Mouse (Mus musculus) lung, postnatal 36 days (tissue): Measurements from ENCODE around the gene Sik3.

Experiments used
- DNase-seq: peaks from one replicate; pipeline ENCODE4 v3.0.0; 2022; ENCODE audit warnings: mixed read lengths

Gene Sik3

GRCm38 (mm10) chr9:46196699-46197169, 184.1 kb downstream of the Sik3 start:
- peak; percentile 80 for DNase-seq

- no peak for DNase-seq
Measured at GRCm38 (mm10) chr9:46198461-46198860, 185.8 kb downstream of the Sik3 start.

- DNase-seq: no peak
Measured at GRCm38 (mm10) chr9:46198936-46199335, 186.3 kb downstream of the Sik3 start.

GRCm38 (mm10) chr9:46199609-46200008, 187.0 kb downstream of the Sik3 start:
- no peak for DNase-seq

GRCm38 (mm10) chr9:46206834-46207500, 194.3 kb downstream of the Sik3 start:
- no peak for DNase-seq

GRCm38 (mm10) chr9:46207501-46207869, 194.9 kb downstream of the Sik3 start:
- DNase-seq: no peak

- no peak for DNase-seq
Measured at GRCm38 (mm10) chr9:46208401-46208974, 195.9 kb downstream of the Sik3 start.

- no peak for DNase-seq
Measured at GRCm38 (mm10) chr9:46210473-46210872, 197.9 kb downstream of the Sik3 start.

GRCm38 (mm10) chr9:46214276-46214675, 201.7 kb downstream of the Sik3 start:
- DNase-seq: peak; percentile 33

GRCm38 (mm10) chr9:46214946-46215337, 202.3 kb downstream of the Sik3 start:
- no peak for DNase-seq

GRCm38 (mm10) chr9:46215338-46216322, 203.0 kb downstream of the Sik3 start:
- peak; percentile 35 for DNase-seq

- no peak for DNase-seq
Measured at GRCm38 (mm10) chr9:46216744-46217470, 204.3 kb downstream of the Sik3 start.

GRCm38 (mm10) chr9:46218176-46218575, 205.6 kb downstream of the Sik3 start:
- no peak for DNase-seq

- peak; percentile 52 for DNase-seq
Measured at GRCm38 (mm10) chr9:46223090-46223489, 210.5 kb downstream of the Sik3 start.

- no peak for DNase-seq
Measured at GRCm38 (mm10) chr9:46224101-46224500, 211.5 kb downstream of the Sik3 start.

GRCm38 (mm10) chr9:46224945-46225660, 212.5 kb downstream of the Sik3 start:
- DNase-seq: no peak

- DNase-seq: no peak
Measured at GRCm38 (mm10) chr9:46227064-46227614, 214.5 kb downstream of the Sik3 start.

- no peak for DNase-seq
Measured at GRCm38 (mm10) chr9:46228491-46228890, 215.9 kb downstream of the Sik3 start, which contains the start of gene Apoa1. Gene Apoa1, plus strand, starts transcription at chr9:46228580.

GRCm38 (mm10) chr9:46229573-46230449, 217.2 kb downstream of the Sik3 start:
- DNase-seq: peak; percentile 87

GRCm38 (mm10) chr9:46230450-46230975, 217.9 kb downstream of the Sik3 start:
- DNase-seq: no peak
